In the genomic region with DNA sequence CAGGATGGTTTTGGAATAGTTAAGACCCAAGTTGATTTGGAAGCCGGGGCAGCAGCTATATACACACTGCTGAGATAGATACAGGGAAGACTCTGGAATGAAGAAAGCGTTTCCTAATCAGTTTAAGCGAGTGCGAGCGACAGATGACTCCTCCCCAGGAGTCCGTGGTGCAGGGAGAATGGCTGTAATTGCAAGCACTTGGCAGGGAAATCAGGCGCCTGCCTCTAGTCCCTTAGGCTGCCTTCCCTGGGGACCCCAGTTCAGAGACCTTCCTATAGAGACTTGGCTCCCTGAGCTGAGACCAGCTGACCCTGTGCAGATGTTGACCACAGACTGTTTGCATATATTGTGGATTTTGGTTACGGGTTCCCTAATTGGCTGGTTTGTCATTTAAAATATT, we compare ENCODE assay signal across 14 mouse cellular contexts.
DNase-seq lines count a peak whose midpoint lies in the region; ATAC-seq and TF ChIP-seq lines count a peak whose summit lies in the region.
"Had no signal": no experiment of that assay in that cellular context is flagged by ENCODE, and none has a peak within 500 bp of the region (broad histone marks: within the 10 kb centered on the region; RNA-seq: fewer than 3 reads in every experiment).

No protein-coding gene starts in this region.

- no peak for TF ChIP-seq CTCF in midbrain, postnatal 0 days (IDR thresholded peaks at IDR 0.05)
- TF ChIP-seq CTCF in hindbrain, postnatal 0 days (IDR thresholded peaks at IDR 0.05; ENCODE audit: low read depth), result no peak

- peaks cover 5 to 6% of the 10 kb centered on the region in 2 experiments; a peak in 1 of 4 replicates for H3K4me1 ChIP-seq in heart, embryonic 14.5 days (ENCODE audit: control insufficient read depth in 2 of 2, insufficient read depth in 2 of 2, low read length in 2 of 2)
- H3K4me1 ChIP-seq in midbrain, postnatal 0 days (ENCODE audit: insufficient read depth, low read length), result no peaks in the 10 kb centered on the region
- H3K4me1 ChIP-seq in midbrain, embryonic 13.5 days (replicated peaks), result peaks cover 31% of the 10 kb centered on the region
- peaks cover 13% of the 10 kb centered on the region for H3K4me1 ChIP-seq in hindbrain, postnatal 0 days (ENCODE audit: insufficient read depth, low read length)

- peak; percentile 12 for DNase-seq in cerebellum, adult 11 months
- DNase-seq in heart, adult 9 months (ENCODE audit: low spot score in 2 of 2), result no peak
- DNase-seq in midbrain, postnatal 0 days (ENCODE audit: low spot score), result peak; percentile 59
- DNase-seq in hindbrain, postnatal 0 days (ENCODE audit: low spot score), result peak; percentile 71
- no peak for DNase-seq in urinary bladder, postnatal 25 days (ENCODE audit: low spot score)
- DNase-seq: layer of hippocampus, postnatal 36 days; liver, postnatal 0 days had no signal

- H3K27ac ChIP-seq in heart, embryonic 14.5 days (replicated peaks in 1 of 2; ENCODE audit: control insufficient read depth in 1 of 2, insufficient read depth in 1 of 2, low read depth in 2 of 2, low read length in 2 of 2), result no peak overlapping the region
- H3K27ac ChIP-seq in midbrain, postnatal 0 days (ENCODE audit: low read depth, low read length), result no peak overlapping the region
- no peak overlapping the region for H3K27ac ChIP-seq in midbrain, embryonic 13.5 days
- H3K27ac ChIP-seq in hindbrain, postnatal 0 days, result no peak overlapping the region
- H3K27ac ChIP-seq: heart, embryonic 15.5 days; kidney, postnatal 0 days; limb, embryonic 13.5 days had no signal

- no peak overlapping the region for H3K9ac ChIP-seq in heart, embryonic 14.5 days (ENCODE audit: low read length)
- H3K9ac ChIP-seq in midbrain, postnatal 0 days (replicated peaks; ENCODE audit: low read length, poor library complexity, severe bottlenecking), result no peak overlapping the region
- no peak overlapping the region for H3K9ac ChIP-seq in midbrain, embryonic 13.5 days (replicated peaks)
- H3K9ac ChIP-seq in hindbrain, postnatal 0 days (replicated peaks; ENCODE audit: low read length), result no peak overlapping the region
- H3K9ac ChIP-seq: heart, embryonic 15.5 days; limb, embryonic 13.5 days; liver, postnatal 0 days had no signal

- H3K36me3 ChIP-seq in heart, embryonic 14.5 days (ENCODE audit: control insufficient read depth, insufficient read depth, low read length), result no peaks in the 10 kb centered on the region
- no peaks in the 10 kb centered on the region for H3K36me3 ChIP-seq in midbrain, postnatal 0 days (ENCODE audit: insufficient read depth, low read length)
- H3K36me3 ChIP-seq in midbrain, embryonic 13.5 days, result no peaks in the 10 kb centered on the region
- no peaks in the 10 kb centered on the region for H3K36me3 ChIP-seq in hindbrain, postnatal 0 days (ENCODE audit: insufficient read depth, low read length)
- H3K36me3 ChIP-seq: heart, embryonic 15.5 days; limb, embryonic 13.5 days had no signal

- no peak overlapping the region for H3K4me3 ChIP-seq in heart, embryonic 14.5 days (ENCODE audit: control insufficient read depth in 1 of 2, insufficient read depth in 1 of 2, low read depth in 1 of 2, low read length in 2 of 2)
- H3K4me3 ChIP-seq in midbrain, postnatal 0 days (ENCODE audit: low read depth, low read length), result no peak overlapping the region
- H3K4me3 ChIP-seq in midbrain, embryonic 13.5 days (replicated peaks), result no peak overlapping the region
- no peak overlapping the region for H3K4me3 ChIP-seq in hindbrain, postnatal 0 days (ENCODE audit: low read length)
- H3K4me3 ChIP-seq: heart, embryonic 15.5 days; limb, embryonic 13.5 days had no signal

- H3K9me3 ChIP-seq in heart, embryonic 14.5 days (ENCODE audit: control insufficient read depth, low read length), result no peaks in the 10 kb centered on the region
- no peaks in the 10 kb centered on the region for H3K9me3 ChIP-seq in midbrain, postnatal 0 days (ENCODE audit: low read length)
- no peaks in the 10 kb centered on the region for H3K9me3 ChIP-seq in midbrain, embryonic 13.5 days
- no peaks in the 10 kb centered on the region for H3K9me3 ChIP-seq in hindbrain, postnatal 0 days (ENCODE audit: low read length)
- H3K9me3 ChIP-seq: heart, embryonic 15.5 days; limb, embryonic 13.5 days had no signal

- H3K4me2 ChIP-seq in heart, embryonic 14.5 days (ENCODE audit: low read length), result peak overlapping the region; percentile 25
- H3K4me2 ChIP-seq in midbrain, postnatal 0 days (ENCODE audit: low read depth, low read length, poor library complexity, severe bottlenecking), result no peak overlapping the region
- no peak overlapping the region for H3K4me2 ChIP-seq in midbrain, embryonic 13.5 days (replicated peaks)
- 0 out of 2 replicates have a peak overlapping the region, but pooled peaks have one; percentile 3 for H3K4me2 ChIP-seq in hindbrain, postnatal 0 days (ENCODE audit: low read depth, low read length)
- H3K4me2 ChIP-seq: heart, embryonic 15.5 days; limb, embryonic 13.5 days had no signal

- H3K27me3 ChIP-seq in heart, embryonic 14.5 days (ENCODE audit: control insufficient read depth, insufficient read depth, low read length), result peaks cover 17% of the 10 kb centered on the region; the same call in 1 of the 2 replicates
- peaks cover 11% of the 10 kb centered on the region; the same call in 1 of the 2 replicates for H3K27me3 ChIP-seq in midbrain, postnatal 0 days (ENCODE audit: insufficient read depth, low read length)
- H3K27me3 ChIP-seq in midbrain, embryonic 13.5 days, result peaks cover 13% of the 10 kb centered on the region; the same call in 1 of the 2 replicates
- H3K27me3 ChIP-seq in hindbrain, postnatal 0 days (ENCODE audit: insufficient read depth, low read length), result no peaks in the 10 kb centered on the region

- ATAC-seq in cerebellum, adult (ENCODE audit: insufficient number of reproducible peaks, low FRiP score, low TSS enrichment), result no peak
- no peak for ATAC-seq in heart, embryonic 14.5 days (ENCODE audit: insufficient number of reproducible peaks, insufficient read depth, low FRiP score, low read depth)
- no peak for ATAC-seq in midbrain, postnatal 0 days (ENCODE audit: low FRiP score)
- ATAC-seq in midbrain, embryonic 13.5 days, result no peak
- no peak for ATAC-seq in hindbrain, postnatal 0 days
- ATAC-seq: inflammation-experienced regulatory T-cells, adult 6 months; liver, postnatal 0 days had no signal

- WGBS in heart, embryonic 14.5 days, result 17% methylated on average over 8 of the region's 8 CpGs
- WGBS in midbrain, postnatal 0 days, result 19% methylated on average over 8 of the region's 8 CpGs
- WGBS in midbrain, embryonic 13.5 days, result 18% methylated on average over 8 of the region's 8 CpGs
- 23% methylated on average over 8 of the region's 8 CpGs for WGBS in hindbrain, postnatal 0 days

Comparison
In these comparisons a context has a peak if more than half of its experiments do, and no peak if none do; other contexts are left out.
1. DNase-seq: peak in cerebellum, adult 11 months (single experiment), midbrain, postnatal 0 days (single experiment) and hindbrain, postnatal 0 days (single experiment); none in heart, adult 9 months (0 of 2) and urinary bladder, postnatal 25 days (single experiment).
2. H3K4me2 ChIP-seq: peak in heart, embryonic 14.5 days (single experiment) and hindbrain, postnatal 0 days (single experiment); none in midbrain, postnatal 0 days (single experiment) and midbrain, embryonic 13.5 days (single experiment).